ENCODE assay signal across 11 mouse cellular contexts in genomic region chr2:34570378-34570777, GRCm38 (mm10).
A peak's percentile ranks its signal among the peaks of the same experiment; 100 is the strongest.
DNase-seq lines count a peak whose midpoint lies in the region; ATAC-seq and TF ChIP-seq lines count a peak whose summit lies in the region.
"Had no signal": no experiment of that assay in that cellular context is flagged by ENCODE, and none has a peak within 500 bp of the region (broad histone marks: within the 10 kb centered on the region; RNA-seq: fewer than 3 reads in every experiment).

No protein-coding gene starts in this region.

- 2% methylated on average over 6 of the region's 6 CpGs for WGBS in forebrain, embryonic 10.5 days
- 17% methylated on average over 6 of the region's 6 CpGs for WGBS in hindbrain, postnatal 0 days
- 4% methylated on average over 6 of the region's 6 CpGs for WGBS in neural tube, embryonic 13.5 days

- H3K27me3 ChIP-seq in forebrain, embryonic 10.5 days (ENCODE audit: poor library complexity, severe bottlenecking) = peaks cover 98% of the 10 kb centered on the region
- H3K27me3 ChIP-seq in hindbrain, postnatal 0 days (ENCODE audit: insufficient read depth, low read length) = no peaks in the 10 kb centered on the region
- peaks cover 24% of the 10 kb centered on the region for H3K27me3 ChIP-seq in neural tube, embryonic 13.5 days
- H3K27me3 ChIP-seq: heart, embryonic 13.5 days had no signal

- peaks cover 29% of the 10 kb centered on the region for H3K4me1 ChIP-seq in forebrain, embryonic 10.5 days
- H3K4me1 ChIP-seq in hindbrain, postnatal 0 days (ENCODE audit: insufficient read depth, low read length) = peaks cover 18% of the 10 kb centered on the region
- peaks cover 68% of the 10 kb centered on the region for H3K4me1 ChIP-seq in neural tube, embryonic 13.5 days (replicated peaks)

- peak; percentile 35 for DNase-seq in embryo, embryonic 10.5 days (ENCODE audit: low spot score)
- DNase-seq in embryo, embryonic 11 days = no peak
- DNase-seq in forebrain, embryonic 10.5 days (ENCODE audit: extremely low spot score, low spot score) = peak; percentile 26
- peak; percentile 39 for DNase-seq in hindbrain, postnatal 0 days (ENCODE audit: low spot score)
- no peak for DNase-seq in right cerebral cortex, postnatal 36 days (ENCODE audit: low spot score in 2 of 2)
- no peak for DNase-seq in layer of hippocampus, adult 8-10 months (ENCODE audit: low spot score in 2 of 2)
- DNase-seq in right cerebral cortex, postnatal 14 days = no peak
- DNase-seq: kidney, adult 2 months; lung, adult 18-20 months had no signal

- H3K4me3 ChIP-seq in forebrain, embryonic 10.5 days = 0 out of 2 replicates have a peak overlapping the region, but pooled peaks have one; percentile 11
- H3K4me3 ChIP-seq in hindbrain, postnatal 0 days (ENCODE audit: low read length) = no peak overlapping the region
- H3K4me3 ChIP-seq in neural tube, embryonic 13.5 days = no peak overlapping the region
- H3K4me3 ChIP-seq: heart, embryonic 13.5 days had no signal

- no peak overlapping the region for H3K27ac ChIP-seq in forebrain, embryonic 10.5 days
- peak overlapping the region; percentile 36; the same call in 1 of the 2 replicates for H3K27ac ChIP-seq in hindbrain, postnatal 0 days
- peak overlapping the region; percentile 61 for H3K27ac ChIP-seq in neural tube, embryonic 13.5 days (replicated peaks)
- H3K27ac ChIP-seq: heart, embryonic 13.5 days had no signal

- ATAC-seq in hindbrain, postnatal 0 days = no peak
- no peak; the same call in 1 of the 2 replicates for ATAC-seq in neural tube, embryonic 13.5 days (ENCODE audit: low read depth)

- no peaks in the 10 kb centered on the region for H3K9me3 ChIP-seq in forebrain, embryonic 10.5 days
- H3K9me3 ChIP-seq in hindbrain, postnatal 0 days (ENCODE audit: low read length) = no peaks in the 10 kb centered on the region
- no peaks in the 10 kb centered on the region for H3K9me3 ChIP-seq in neural tube, embryonic 13.5 days
- H3K9me3 ChIP-seq: heart, embryonic 13.5 days had no signal

- H3K36me3 ChIP-seq in forebrain, embryonic 10.5 days (replicated peaks) = 0 out of 2 replicates have a peak, but pooled peaks cover 6% of the 10 kb centered on the region
- H3K36me3 ChIP-seq in hindbrain, postnatal 0 days (ENCODE audit: insufficient read depth, low read length) = no peaks in the 10 kb centered on the region
- H3K36me3 ChIP-seq in neural tube, embryonic 13.5 days = no peaks in the 10 kb centered on the region
- H3K36me3 ChIP-seq: heart, embryonic 13.5 days had no signal

- no peak for TF ChIP-seq CTCF in hindbrain, postnatal 0 days (IDR thresholded peaks at IDR 0.05; ENCODE audit: low read depth)

- H3K4me2 ChIP-seq in hindbrain, postnatal 0 days (ENCODE audit: low read depth, low read length) = no peak overlapping the region
- no peak overlapping the region for H3K4me2 ChIP-seq in neural tube, embryonic 13.5 days
- H3K4me2 ChIP-seq: heart, embryonic 13.5 days had no signal

- H3K9ac ChIP-seq in hindbrain, postnatal 0 days (replicated peaks; ENCODE audit: low read length) = no peak overlapping the region
- no peak overlapping the region for H3K9ac ChIP-seq in neural tube, embryonic 13.5 days
- H3K9ac ChIP-seq: heart, embryonic 13.5 days had no signal

Comparison
In these comparisons a context has a peak if more than half of its experiments do, and no peak if none do; other contexts are left out.
1. DNase-seq: peak in embryo, embryonic 10.5 days (single experiment), forebrain, embryonic 10.5 days (single experiment) and hindbrain, postnatal 0 days (single experiment); none in embryo, embryonic 11 days (single experiment), right cerebral cortex, postnatal 36 days (0 of 2), layer of hippocampus, adult 8-10 months (0 of 2) and right cerebral cortex, postnatal 14 days (single experiment).